Mouse (Mus musculus) olfactory bulb, adult 2 months (tissue): ENCODE measurements around the gene Serpina9.

Experiments
- CTCF ChIP-seq: fragments of 200-500 bp; IDR thresholded peaks from 2 replicates; pipeline ENCODE4 v1.5.1; 2012; ENCODE audit warnings: low read depth, mild to moderate bottlenecking, low read length, moderate library complexity; ENCODE audit not compliant: insufficient read depth
- POLR2A ChIP-seq: fragments of 200-500 bp; IDR thresholded peaks from 2 replicates; pipeline ENCODE4 v1.6.1; 2012; ENCODE audit warnings: mild to moderate bottlenecking, low read depth, low read length, moderate library complexity; ENCODE audit not compliant: insufficient read depth

DNA sequence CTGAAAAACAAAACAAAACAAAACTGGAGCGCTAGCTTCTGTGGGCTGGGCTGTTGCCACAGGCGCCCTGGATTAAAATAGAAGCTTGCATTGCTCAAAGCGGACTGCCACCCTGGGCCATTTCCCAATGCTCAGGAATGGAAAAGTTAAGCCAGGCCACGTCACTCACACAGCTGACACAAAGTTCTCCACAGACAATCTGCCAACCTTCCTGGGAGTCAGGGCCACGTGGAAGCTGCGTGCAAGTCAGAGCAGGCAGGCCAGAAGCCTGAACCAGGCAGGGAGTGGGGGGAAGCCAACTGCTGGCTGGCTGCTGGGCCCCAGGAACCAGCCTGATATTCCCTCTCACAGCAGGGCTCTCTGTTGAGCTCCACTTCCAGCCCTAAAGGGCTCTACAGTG, 27.8 kb upstream of the Serpina9 start:
- TF ChIP-seq CTCF: no peak
- no peak for TF ChIP-seq POLR2A
